Mouse (Mus musculus) activated CD4-positive, CD25-positive, alpha-beta regulatory T cell, adult 4 months (primary cell): ENCODE data around the gene Sycp1. TPM values are rescaled to one million over a fixed set of nuclear protein-coding genes. Genes with fewer than 3 reads are reported as not detected.

Source experiments
- polyA plus RNA-seq, 2 experiments: library from polyadenylated mRNA; unstranded; fragments of 100-300 nt; shearing (Covaris generic); gene quantifications; one replicate each; pipeline ENCODE4 v1.2.1; 2017

Gene Sycp1
- polyA plus RNA-seq, 2 experiments from 2014 or later = 0.33 TPM; not detected in 1

Other genes starting within 250 kb of the Sycp1 start
- 1 to 10 TPM; 1.0 to 1.8 TPM for gene Tspan2, start 201.6 kb downstream of the Sycp1 start, polyA plus RNA-seq
- under 1 TPM in 1 of 2 experiments, not detected in 1; 0.17 TPM for gene Tshb, start 153.4 kb downstream of the Sycp1 start, polyA plus RNA-seq
- gene Nr1h5, start 28.0 kb upstream of the Sycp1 start, polyA plus RNA-seq = not detected
- gene Sike1, start 59.6 kb upstream of the Sycp1 start, polyA plus RNA-seq = 10 to 100 TPM; 70.8 to 84.2 TPM
- gene Csde1, start 84.3 kb upstream of the Sycp1 start, polyA plus RNA-seq = 100 to 1,000 TPM; 512 to 583 TPM
- 100 to 1,000 TPM in 1 of 2 experiments, 10 to 100 TPM in 1; 96.1 to 112 TPM for gene Nras, start 122.2 kb upstream of the Sycp1 start, polyA plus RNA-seq
- gene Ampd1, start 137.9 kb upstream of the Sycp1 start, polyA plus RNA-seq = 1 to 10 TPM; 2.9 to 3.3 TPM
- gene Dennd2c, start 166.5 kb upstream of the Sycp1 start, polyA plus RNA-seq = 1 to 10 TPM; 1.4 TPM
- 100 to 1,000 TPM; 124 to 136 TPM for gene Bcas2, start 235.6 kb upstream of the Sycp1 start, polyA plus RNA-seq